Mouse (Mus musculus) erythroblast, embryonic 14.5 days (primary cell): ENCODE data around the gene Angpt4. TPM values are rescaled to one million over a fixed set of nuclear protein-coding genes. Genes with fewer than 3 reads are reported as not detected.

Source experiments
- H3K27me3 ChIP-seq: 2 replicates; pipeline ENCODE4 v1.6.1; 2012; ENCODE audit warnings: inconsistent platforms; ENCODE audit not compliant: control insufficient read depth
- H3K36me3 ChIP-seq: 2 replicates; pipeline ENCODE4 v1.6.1; 2012; ENCODE audit warnings: mild to moderate bottlenecking, inconsistent platforms; ENCODE audit not compliant: control insufficient read depth
- H3K4me1 ChIP-seq: 2 replicates; pipeline ENCODE4 v1.6.1; 2012; ENCODE audit warnings: inconsistent platforms; ENCODE audit not compliant: control insufficient read depth
- H3K4me3 ChIP-seq: replicated peaks from 2 replicates; pipeline ENCODE3; 2012; ENCODE audit warnings: moderate library complexity, mild to moderate bottlenecking, inconsistent platforms
- H3K9me3 ChIP-seq: 2 replicates; pipeline ENCODE4 v1.6.1; 2012; ENCODE audit warnings: low read length, inconsistent platforms, mixed read lengths; ENCODE audit not compliant: control insufficient read depth
- GATA1 ChIP-seq: IDR thresholded peaks from 2 replicates; pipeline ENCODE4 v1.6.1; 2012; ENCODE audit warnings: low read length, inconsistent platforms, mixed read lengths
- TAL1 ChIP-seq: IDR thresholded peaks from 3 replicates; pipeline ENCODE4 v1.6.1; 2012; ENCODE audit warnings: low read length, inconsistent platforms, mixed read lengths
- polyA plus RNA-seq: library from polyadenylated mRNA; stranded (reverse); fragments of >175 nt; gene quantifications from 2 replicates; pipeline ENCODE4 v1.2.3, GENCODE M21; 2012

Angpt4 gene
- polyA plus RNA-seq, 1 experiment: not detected

- Histone ChIP-seq H3K4me1 (no peaks in the 10 kb centered on the region), H3K9me3 (no peaks in the 10 kb centered on the region), H3K36me3 (no peaks in the 10 kb centered on the region), H3K27me3 (no peaks in the 10 kb centered on the region), H3K4me3 (no peak overlapping the region)
- TF ChIP-seq TAL1: no peak
- TF ChIP-seq GATA1: no peak
Observed at GRCm38 (mm10) chr2:151893122-151893774, 17.8 kb upstream of the Angpt4 start.

GRCm38 (mm10) chr2:151894209-151894980 lies 16.6 kb upstream of the Angpt4 start:
- Histone ChIP-seq H3K36me3 (no peaks in the 10 kb centered on the region), H3K4me3 (no peak overlapping the region), H3K4me1 (no peaks in the 10 kb centered on the region), H3K27me3 (no peaks in the 10 kb centered on the region), H3K9me3 (no peaks in the 10 kb centered on the region)
- TF ChIP-seq TAL1 (no peak), GATA1 (no peak)

- Histone ChIP-seq H3K9me3 (no peaks in the 10 kb centered on the region), H3K4me1 (no peaks in the 10 kb centered on the region), H3K27me3 (no peaks in the 10 kb centered on the region), H3K36me3 (no peaks in the 10 kb centered on the region), H3K4me3 (no peak overlapping the region)
- TF ChIP-seq TAL1 (no peak), GATA1 (no peak)
Observed at GRCm38 (mm10) chr2:151895911-151896310, 15.1 kb upstream of the Angpt4 start.

GRCm38 (mm10) chr2:151898106-151898505 lies 12.9 kb upstream of the Angpt4 start:
- no peaks in the 10 kb centered on the region for H3K9me3 ChIP-seq
- H3K36me3 ChIP-seq: no peaks in the 10 kb centered on the region
- H3K4me3 ChIP-seq: no peak overlapping the region
- no peaks in the 10 kb centered on the region for H3K27me3 ChIP-seq
- no peaks in the 10 kb centered on the region for H3K4me1 ChIP-seq
- no peak for TF ChIP-seq GATA1
- TF ChIP-seq TAL1: no peak

DNA sequence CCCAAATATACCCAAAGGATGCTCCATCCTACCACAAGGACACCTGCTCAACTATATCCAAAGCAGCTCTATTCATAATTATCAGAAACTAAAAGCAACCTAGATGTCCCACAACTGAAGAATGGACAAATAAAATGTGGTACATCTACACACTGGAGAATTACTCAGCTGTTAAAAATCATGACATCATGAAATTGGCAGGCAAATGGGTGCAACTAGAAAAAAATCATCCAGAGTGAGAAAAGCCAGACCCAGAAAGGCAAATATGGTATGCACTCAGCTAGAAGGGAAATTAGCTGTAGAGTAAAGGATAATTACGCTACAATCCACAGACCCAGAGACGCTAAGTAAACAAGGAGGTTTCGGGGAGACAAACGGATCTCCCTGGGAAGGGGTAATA lies 10.2 kb upstream of the Angpt4 start:
- Histone ChIP-seq H3K9me3 (no peaks in the 10 kb centered on the region), H3K36me3 (no peaks in the 10 kb centered on the region), H3K4me1 (no peaks in the 10 kb centered on the region), H3K4me3 (no peak overlapping the region), H3K27me3 (no peaks in the 10 kb centered on the region)
- TF ChIP-seq GATA1: no peak
- no peak for TF ChIP-seq TAL1

GRCm38 (mm10) chr2:151903267-151903666 lies 7.7 kb upstream of the Angpt4 start:
- H3K9me3 ChIP-seq: no peaks in the 10 kb centered on the region
- H3K4me3 ChIP-seq: no peak overlapping the region
- no peaks in the 10 kb centered on the region for H3K27me3 ChIP-seq
- H3K4me1 ChIP-seq: no peaks in the 10 kb centered on the region
- TF ChIP-seq TAL1: no peak
- TF ChIP-seq GATA1: no peak
- H3K36me3 ChIP-seq: no peaks in the 10 kb centered on the region

- no peaks in the 10 kb centered on the region for H3K4me1 ChIP-seq
- TF ChIP-seq TAL1: no peak
- no peak for TF ChIP-seq GATA1
- no peak overlapping the region for H3K4me3 ChIP-seq
- H3K36me3 ChIP-seq: no peaks in the 10 kb centered on the region
- no peaks in the 10 kb centered on the region for H3K9me3 ChIP-seq
- H3K27me3 ChIP-seq: no peaks in the 10 kb centered on the region
Observed at GRCm38 (mm10) chr2:151903933-151904332, 7.1 kb upstream of the Angpt4 start.

GRCm38 (mm10) chr2:151904636-151905035 lies 6.4 kb upstream of the Angpt4 start:
- Histone ChIP-seq H3K4me1 (no peaks in the 10 kb centered on the region), H3K4me3 (no peak overlapping the region), H3K36me3 (no peaks in the 10 kb centered on the region), H3K27me3 (no peaks in the 10 kb centered on the region), H3K9me3 (no peaks in the 10 kb centered on the region)
- TF ChIP-seq TAL1: no peak
- TF ChIP-seq GATA1: no peak

- Histone ChIP-seq H3K4me1 (no peaks in the 10 kb centered on the region), H3K36me3 (no peaks in the 10 kb centered on the region), H3K27me3 (no peaks in the 10 kb centered on the region), H3K4me3 (no peak overlapping the region), H3K9me3 (no peaks in the 10 kb centered on the region)
- TF ChIP-seq GATA1: no peak
- no peak for TF ChIP-seq TAL1
Observed at GRCm38 (mm10) chr2:151907020-151907419, 4.0 kb upstream of the Angpt4 start.

- no peaks in the 10 kb centered on the region for H3K4me1 ChIP-seq
- TF ChIP-seq GATA1: no peak
- no peak for TF ChIP-seq TAL1
- no peaks in the 10 kb centered on the region for H3K27me3 ChIP-seq
- H3K9me3 ChIP-seq: no peaks in the 10 kb centered on the region
- H3K36me3 ChIP-seq: no peaks in the 10 kb centered on the region
- no peak overlapping the region for H3K4me3 ChIP-seq
Observed at GRCm38 (mm10) chr2:151909386-151909785, 1.6 kb upstream of the Angpt4 start.
